Mouse (Mus musculus) neural tube, embryonic 12.5 days (tissue): ENCODE measurements around the gene Gm12830. TPM values are rescaled to one million over a fixed set of nuclear protein-coding genes. Genes with fewer than 3 reads are reported as not detected.
A peak's percentile ranks its signal among the peaks of the same experiment; 100 is the strongest.

Experiments used
- ATAC-seq: fragments of 200-750 bp; cut with Nextera tagmentation; 2 replicates; pipeline ENCODE4 v1.8.0; 2017; ENCODE audit warnings: low read depth, mild to moderate bottlenecking, moderate TSS enrichment, moderate library complexity; ENCODE audit not compliant: low FRiP score
- H3K27ac ChIP-seq: fragments of 300-500 bp; sonication (generic); 2 replicates; pipeline ENCODE4 v1.5.1; 2016
- H3K27me3 ChIP-seq: fragments of 300-500 bp; sonication (generic); replicated peaks from 2 replicates; pipeline ENCODE4 v1.6.1; 2016; ENCODE audit warnings: mild to moderate bottlenecking
- H3K36me3 ChIP-seq: fragments of 300-500 bp; sonication (generic); 2 replicates; pipeline ENCODE4 v1.6.1; 2016; ENCODE audit warnings: mild to moderate bottlenecking
- H3K4me1 ChIP-seq: fragments of 300-500 bp; sonication (generic); 2 replicates; pipeline ENCODE4 v1.6.1; 2016
- H3K4me2 ChIP-seq: fragments of 300-500 bp; sonication (generic); replicated peaks from 2 replicates; pipeline ENCODE4 v1.6.1; 2016; ENCODE audit warnings: mild to moderate bottlenecking
- H3K4me3 ChIP-seq: fragments of 300-500 bp; sonication (generic); 2 replicates; pipeline ENCODE4 v1.5.1; 2016
- H3K9ac ChIP-seq: fragments of 300-500 bp; sonication (generic); 2 replicates; pipeline ENCODE4 v1.6.1; 2016; ENCODE audit warnings: mild to moderate bottlenecking
- H3K9me3 ChIP-seq: fragments of 300-500 bp; sonication (generic); 2 replicates; pipeline ENCODE4 v1.6.1; 2016; ENCODE audit warnings: mild to moderate bottlenecking
- WGBS: fragments of 180-500 bp; shearing (Covaris S2); methylation state at CpG from one replicate; pipeline ENCODE4 v1.1.7; 2016; 5-methylcytosine and 5-hydroxymethylcytosine counted together
- polyA plus RNA-seq: library from polyadenylated mRNA; unstranded; fragments of >200 nt; fragmentation: Nextera tagmentation; extraction: Ambion mirVana; gene quantifications from 2 replicates; pipeline ENCODE4 v1.2.1, GENCODE M21; 2016

Gm12830 gene
- polyA plus RNA-seq, 1 experiment from 2014 or later = not detected

DNA sequence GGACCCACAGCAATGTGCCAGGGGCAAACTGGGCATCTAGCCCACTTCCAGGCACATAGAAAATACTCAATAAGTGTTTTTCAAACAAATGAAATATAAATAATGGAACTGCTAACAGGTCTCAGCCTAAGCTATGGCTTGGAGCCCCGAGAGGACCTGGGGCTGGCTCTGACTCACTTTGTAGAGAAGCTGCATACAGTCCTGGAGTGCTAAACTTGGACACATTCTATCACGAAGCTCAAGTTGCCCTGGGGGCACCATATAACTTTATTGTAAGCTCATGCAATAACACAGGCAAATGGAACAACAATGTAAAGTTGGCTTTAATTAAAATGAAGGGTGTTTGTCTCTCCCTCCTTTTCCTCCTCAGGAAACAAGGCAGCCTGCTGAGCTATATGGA, 32.4 kb downstream of the Gm12830 start:
- H3K27me3 ChIP-seq = no peaks in the 10 kb centered on the region
- ATAC-seq = no peak
- no peak overlapping the region for H3K4me3 ChIP-seq
- no peak overlapping the region for H3K27ac ChIP-seq
- H3K9me3 ChIP-seq = no peaks in the 10 kb centered on the region
- WGBS = 57% methylated on average over 2 of the region's 2 CpGs
- H3K36me3 ChIP-seq = no peaks in the 10 kb centered on the region
- no peak overlapping the region for H3K4me2 ChIP-seq
- H3K4me1 ChIP-seq = no peaks in the 10 kb centered on the region
- no peak overlapping the region for H3K9ac ChIP-seq

DNA sequence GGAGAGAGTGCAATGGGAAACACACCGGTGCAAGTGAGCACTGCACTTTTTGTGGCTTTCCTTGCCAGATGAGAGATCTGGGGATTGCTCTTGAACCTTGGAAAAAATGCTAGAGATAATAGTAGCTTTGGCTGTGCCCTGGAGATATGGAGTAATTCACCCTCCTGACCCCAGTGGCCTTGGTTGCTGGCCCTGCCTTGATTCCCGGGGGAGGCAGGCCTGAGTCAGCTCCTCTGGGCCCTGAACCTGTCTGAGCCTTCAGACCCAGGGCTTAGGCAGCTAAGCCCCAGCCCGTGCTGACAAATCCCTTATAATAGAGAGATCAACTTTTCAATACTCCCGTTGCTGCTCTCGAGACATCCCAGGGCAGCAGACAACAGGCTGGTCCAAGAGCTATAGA, 36.9 kb downstream of the Gm12830 start:
- 74% methylated on average over 5 of the region's 5 CpGs for WGBS
- H3K4me1 ChIP-seq = no peaks in the 10 kb centered on the region
- no peaks in the 10 kb centered on the region for H3K27me3 ChIP-seq
- ATAC-seq = no peak
- H3K9ac ChIP-seq = no peak overlapping the region
- no peaks in the 10 kb centered on the region for H3K36me3 ChIP-seq
- no peak overlapping the region for H3K4me3 ChIP-seq
- H3K9me3 ChIP-seq = no peaks in the 10 kb centered on the region
- H3K4me2 ChIP-seq = no peak overlapping the region
- no peak overlapping the region for H3K27ac ChIP-seq

DNA sequence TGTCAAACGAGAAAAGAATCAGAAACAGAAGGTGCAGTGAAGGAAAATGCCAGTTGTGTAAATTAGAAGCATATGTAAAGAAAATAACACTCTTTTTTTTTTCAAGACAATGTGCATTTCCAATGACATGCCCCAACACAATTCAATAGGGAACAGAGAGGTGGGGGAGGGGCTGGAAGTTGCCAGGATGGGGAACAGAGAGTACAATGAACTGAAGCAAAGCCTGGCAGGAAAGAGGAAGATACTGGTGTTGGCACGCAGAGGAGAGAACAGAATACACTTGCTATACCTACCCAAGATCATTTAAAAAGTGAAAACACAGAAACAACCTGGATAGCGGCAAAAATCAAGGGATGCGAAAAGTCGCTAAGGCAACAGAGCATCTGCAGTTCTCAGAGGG, 41.6 kb downstream of the Gm12830 start:
- Histone ChIP-seq H3K27ac (no peak overlapping the region), H3K9me3 (no peaks in the 10 kb centered on the region), H3K27me3 (no peaks in the 10 kb centered on the region), H3K4me1 (no peaks in the 10 kb centered on the region), H3K4me2 (no peak overlapping the region), H3K4me3 (no peak overlapping the region), H3K9ac (no peak overlapping the region), H3K36me3 (no peaks in the 10 kb centered on the region)
- ATAC-seq = no peak
- 86% methylated on average over 5 of the region's 5 CpGs for WGBS

GRCm38 (mm10) chr4:114869765-114870490, 48.4 kb downstream of the Gm12830 start:
- H3K27me3 ChIP-seq = no peaks in the 10 kb centered on the region
- H3K4me1 ChIP-seq = no peaks in the 10 kb centered on the region
- 51% methylated on average over 11 of the region's 11 CpGs for WGBS
- no peak overlapping the region for H3K4me2 ChIP-seq
- no peak for ATAC-seq
- no peaks in the 10 kb centered on the region for H3K36me3 ChIP-seq
- no peak overlapping the region for H3K9ac ChIP-seq
- no peak overlapping the region for H3K27ac ChIP-seq
- H3K9me3 ChIP-seq = no peaks in the 10 kb centered on the region
- no peak overlapping the region for H3K4me3 ChIP-seq

DNA sequence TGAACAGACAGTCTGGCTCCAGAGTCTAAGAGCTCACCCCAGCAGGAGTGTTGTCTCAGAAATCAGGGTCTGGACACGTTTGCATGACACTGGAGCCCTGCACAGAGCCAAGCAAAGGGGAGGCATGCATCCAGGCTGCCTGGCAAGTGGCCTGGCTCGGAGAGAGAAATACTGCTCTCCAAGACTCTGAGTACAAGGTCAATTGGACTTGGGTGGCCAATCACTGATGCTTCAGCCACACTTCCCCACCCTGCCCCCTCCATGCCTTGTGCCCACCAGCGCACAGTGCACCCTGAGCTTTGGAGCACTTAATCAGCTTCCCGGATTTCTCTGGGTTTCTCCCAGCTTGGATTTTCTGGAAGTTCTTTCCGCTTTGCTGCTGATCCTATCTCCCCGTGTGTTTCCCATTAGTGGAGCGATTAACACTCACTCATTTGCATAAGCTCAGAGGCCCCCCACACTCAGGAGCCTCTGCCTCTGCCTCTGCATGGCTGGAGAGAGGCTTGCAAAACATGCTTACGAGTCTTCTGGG, 55.0 kb downstream of the Gm12830 start:
- Histone ChIP-seq H3K36me3 (no peaks in the 10 kb centered on the region), H3K27ac (no peak overlapping the region), H3K27me3 (no peaks in the 10 kb centered on the region), H3K4me3 (no peak overlapping the region), H3K9me3 (no peaks in the 10 kb centered on the region), H3K9ac (no peak overlapping the region), H3K4me1 (no peaks in the 10 kb centered on the region), H3K4me2 (no peak overlapping the region)
- ATAC-seq = no peak
- WGBS = 50% methylated on average over 8 of the region's 8 CpGs

DNA sequence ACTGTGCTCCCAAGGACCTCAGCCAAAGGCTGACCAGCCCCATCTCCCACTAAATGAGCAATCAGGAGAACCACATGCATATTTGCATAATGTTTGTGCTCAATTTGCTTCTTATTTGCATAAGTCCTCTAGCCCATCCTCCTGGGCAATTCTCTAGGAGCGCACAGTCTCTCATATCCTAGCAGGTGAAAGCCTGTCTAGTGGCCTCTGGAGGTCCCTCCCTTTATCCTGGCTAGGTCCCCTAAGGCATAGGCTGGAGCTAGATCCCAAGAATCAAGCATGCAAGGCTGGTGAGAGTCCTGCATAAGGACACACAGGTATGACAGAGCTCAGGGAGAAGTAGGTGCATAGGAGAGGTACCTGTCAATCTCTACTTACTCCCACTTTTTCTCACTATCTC, 60.7 kb downstream of the Gm12830 start:
- no peak for ATAC-seq
- no peaks in the 10 kb centered on the region for H3K4me1 ChIP-seq
- H3K36me3 ChIP-seq = no peaks in the 10 kb centered on the region
- H3K27me3 ChIP-seq = no peaks in the 10 kb centered on the region
- H3K4me3 ChIP-seq = no peak overlapping the region
- no peak overlapping the region for H3K9ac ChIP-seq
- WGBS = 85% methylated on average over 1 of the region's 1 CpGs
- no peak overlapping the region for H3K27ac ChIP-seq
- H3K9me3 ChIP-seq = no peaks in the 10 kb centered on the region
- H3K4me2 ChIP-seq = no peak overlapping the region

GRCm38 (mm10) chr4:114897853-114898252, 76.3 kb downstream of the Gm12830 start:
- H3K4me3 ChIP-seq = no peak overlapping the region

DNA sequence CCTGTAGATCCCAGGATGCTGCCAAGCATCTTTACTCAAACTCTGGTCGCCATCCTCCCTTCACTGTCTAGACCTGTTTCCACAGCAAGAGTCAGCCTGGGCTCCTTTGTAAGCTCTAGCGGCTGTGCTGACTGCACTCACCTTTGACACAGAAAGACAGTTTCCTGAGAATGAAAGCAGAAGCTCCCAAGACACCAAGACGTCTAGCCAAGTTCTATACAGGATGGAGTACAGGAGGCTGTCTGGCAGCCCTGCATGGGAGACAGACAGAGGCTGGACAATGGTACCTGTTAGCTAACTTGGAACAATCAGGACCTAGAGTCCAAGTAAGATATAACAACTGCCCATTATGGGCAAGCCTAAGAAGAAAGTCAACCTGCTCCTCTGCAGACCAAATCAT, 78.4 kb downstream of the Gm12830 start:
- Histone ChIP-seq H3K9ac (no peak overlapping the region), H3K9me3 (no peaks in the 10 kb centered on the region), H3K27me3 (peaks cover 78% of the 10 kb centered on the region), H3K27ac (no peak overlapping the region), H3K4me1 (0 out of 2 replicates have a peak, but pooled peaks cover 11% of the 10 kb centered on the region), H3K4me3 (no peak overlapping the region), H3K4me2 (no peak overlapping the region), H3K36me3 (no peaks in the 10 kb centered on the region)
- no peak for ATAC-seq
- 9% methylated on average over 3 of the region's 3 CpGs for WGBS

More at GRCm38 (mm10) chr4:114897853-114898252, 76.3 kb downstream of the Gm12830 start:
- Histone ChIP-seq H3K4me1 (0 out of 2 replicates have a peak, but pooled peaks cover 10% of the 10 kb centered on the region), H3K9ac (no peak overlapping the region), H3K4me2 (no peak overlapping the region), H3K27ac (no peak overlapping the region), H3K36me3 (no peaks in the 10 kb centered on the region), H3K9me3 (no peaks in the 10 kb centered on the region), H3K27me3 (peaks cover 59% of the 10 kb centered on the region)
- no peak for ATAC-seq
- WGBS = 14% methylated on average over 4 of the region's 4 CpGs

GRCm38 (mm10) chr4:114900866-114901642, 79.5 kb downstream of the Gm12830 start:
- H3K4me2 ChIP-seq = peak overlapping the region; percentile 47; the same call in 1 of the 2 replicates
- no peak overlapping the region for H3K9ac ChIP-seq
- H3K27me3 ChIP-seq = peaks cover 90% of the 10 kb centered on the region
- no peak for ATAC-seq
- 2% methylated on average over 33 of the region's 33 CpGs for WGBS
- H3K4me1 ChIP-seq = 0 out of 2 replicates have a peak, but pooled peaks cover 11% of the 10 kb centered on the region
- H3K27ac ChIP-seq = no peak overlapping the region
- no peaks in the 10 kb centered on the region for H3K9me3 ChIP-seq
- H3K36me3 ChIP-seq = no peaks in the 10 kb centered on the region
- 0 out of 2 replicates have a peak overlapping the region, but pooled peaks have one; percentile 1 for H3K4me3 ChIP-seq

DNA sequence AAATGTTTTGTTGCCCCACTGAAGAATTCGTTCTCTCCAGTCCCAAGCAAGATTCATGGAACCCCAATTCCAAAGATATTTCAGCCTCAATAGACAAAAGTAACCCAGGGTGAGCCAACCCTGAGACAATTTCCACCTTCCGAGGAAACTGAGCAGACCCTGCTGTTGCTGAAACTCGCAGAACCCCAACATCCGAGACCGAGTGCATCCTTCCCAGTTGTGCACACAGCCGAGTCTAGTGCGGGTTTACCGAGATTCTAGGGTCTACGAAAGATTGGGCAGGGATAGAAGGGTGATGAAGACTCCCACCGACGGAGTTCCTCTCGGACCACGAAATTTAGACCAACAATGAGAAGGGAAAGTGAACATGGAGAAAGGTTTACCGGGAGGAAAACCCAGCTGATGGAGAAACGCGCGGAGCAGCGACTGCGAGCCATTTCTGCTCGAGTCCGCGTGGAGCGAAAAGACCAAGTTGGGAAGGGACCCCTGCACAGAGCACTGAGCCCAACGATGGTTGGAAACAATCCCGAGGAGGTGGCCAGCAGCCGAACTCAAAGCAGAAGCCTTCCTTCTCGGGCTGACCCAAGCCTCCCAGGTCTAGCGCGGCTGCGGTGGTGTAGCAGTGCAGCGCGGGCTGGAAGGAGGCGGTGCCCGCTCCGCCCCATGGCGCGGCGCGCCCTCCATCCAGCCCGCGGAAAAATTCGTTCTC, 80.3 kb downstream of the Gm12830 start:
- Histone ChIP-seq H3K4me1 (0 out of 2 replicates have a peak, but pooled peaks cover 11% of the 10 kb centered on the region), H3K27me3 (peaks cover 93% of the 10 kb centered on the region), H3K9me3 (no peaks in the 10 kb centered on the region), H3K27ac (no peak overlapping the region), H3K9ac (no peak overlapping the region), H3K4me3 (peak overlapping the region; percentile 24), H3K36me3 (no peaks in the 10 kb centered on the region), H3K4me2 (peak overlapping the region; percentile 47)
- 0 out of 2 replicates have a peak, but pooled peaks have one; percentile 26 for ATAC-seq
- WGBS = under 1% methylated on average over 42 of the region's 42 CpGs

DNA sequence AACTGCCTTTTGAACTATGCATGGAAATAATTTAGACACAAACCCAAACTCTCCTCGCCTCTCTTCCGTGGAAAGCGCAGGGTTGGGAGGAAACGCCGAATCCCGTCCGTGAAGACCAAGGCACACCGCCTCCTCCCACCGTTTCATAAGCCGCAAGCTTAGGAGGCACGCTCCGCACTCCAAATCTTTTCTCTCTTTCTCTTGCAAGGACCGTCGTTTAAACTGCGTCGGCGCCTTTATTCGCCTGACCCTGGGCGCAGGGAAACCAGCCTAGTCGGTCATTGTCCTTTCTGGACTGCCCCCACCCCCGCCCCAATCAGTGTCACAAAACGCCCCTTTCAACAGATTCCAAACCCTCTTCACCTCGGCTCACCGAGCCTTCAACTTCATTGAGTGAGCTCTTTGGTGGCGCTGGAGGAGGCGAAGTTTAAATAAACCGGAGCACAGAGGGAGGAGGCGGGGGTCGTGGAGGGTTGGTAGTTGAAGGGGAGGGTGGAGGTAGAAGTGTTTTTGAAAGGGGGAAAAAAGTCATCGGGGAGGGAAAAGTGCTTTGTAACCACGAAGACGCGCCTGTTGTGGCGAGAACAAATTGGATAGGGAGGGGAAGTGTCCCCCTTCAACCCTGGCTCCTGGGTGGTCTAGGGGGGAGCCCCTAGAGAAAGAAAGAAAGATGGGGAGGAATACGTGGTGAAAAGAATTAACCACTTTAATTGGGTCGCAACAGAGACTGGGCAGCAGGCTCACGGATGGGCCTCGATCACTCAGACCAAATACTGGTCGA, 81.3 kb downstream of the Gm12830 start:
- Histone ChIP-seq H3K4me3 (peak overlapping the region; percentile 24; the same call in 1 of the 2 replicates), H3K4me1 (peaks cover 14% of the 10 kb centered on the region), H3K27me3 (peaks cover 98% of the 10 kb centered on the region), H3K4me2 (peak overlapping the region; percentile 47), H3K9ac (no peak overlapping the region), H3K27ac (no peak overlapping the region), H3K36me3 (no peaks in the 10 kb centered on the region), H3K9me3 (no peaks in the 10 kb centered on the region)
- no peak for ATAC-seq
- under 1% methylated on average over 39 of the region's 39 CpGs for whole genome bisulfite sequencing
